Mouse (Mus musculus): ENCODE results near the gene Ap1s2.

The Ap1s2 gene

DNA sequence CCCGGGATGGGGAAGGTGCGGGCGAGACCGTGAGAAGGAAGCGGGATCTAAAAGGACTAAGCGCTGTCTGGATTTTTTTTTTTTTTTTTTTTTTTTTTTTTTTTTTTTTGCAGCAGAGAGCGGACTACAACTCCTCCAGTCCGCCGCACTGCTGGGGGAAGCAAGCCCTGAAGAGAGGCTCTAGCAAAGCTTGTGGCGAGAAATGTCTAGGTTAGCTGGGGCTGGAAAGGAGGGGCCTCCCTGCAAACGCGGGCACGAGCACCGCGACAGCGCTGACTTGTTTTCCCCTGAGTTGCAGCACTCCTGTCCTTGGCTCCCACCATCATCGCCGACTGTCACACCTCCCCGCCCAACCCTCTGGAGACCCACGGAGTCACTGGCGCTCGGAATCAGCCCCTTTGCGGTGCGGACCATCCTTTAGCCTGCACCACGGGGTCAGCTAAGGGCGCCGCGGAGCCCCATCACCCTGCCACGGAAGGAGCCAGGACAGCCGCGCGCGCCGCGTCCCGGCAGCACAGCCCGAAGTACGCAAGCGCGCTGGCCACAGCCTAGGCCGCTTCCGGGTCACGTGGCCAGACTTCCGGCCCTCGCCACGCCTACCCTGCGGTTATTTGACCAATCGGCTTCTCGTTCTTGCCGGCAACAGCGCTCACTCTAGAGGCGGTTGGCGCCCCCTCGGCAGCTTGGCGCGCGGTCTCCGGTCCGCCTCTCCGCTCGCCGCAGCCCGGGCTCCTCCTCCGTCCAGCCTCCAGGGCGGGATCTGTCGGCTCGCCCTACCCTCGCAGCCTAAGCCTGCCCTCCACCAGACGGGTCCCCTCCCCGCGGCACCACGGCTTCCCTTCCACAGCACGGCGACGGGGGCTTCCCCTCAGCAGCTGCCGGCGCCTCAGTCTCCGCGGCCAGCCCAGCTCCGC, at the start of gene Ap1s2:
Gene Ap1s2, plus strand, starts transcription at position 681 of the 914 bp plus-strand sequence.
- peak; percentile 96 for DNase-seq (ENCODE audit: low read depth, low spot score)

DNA sequence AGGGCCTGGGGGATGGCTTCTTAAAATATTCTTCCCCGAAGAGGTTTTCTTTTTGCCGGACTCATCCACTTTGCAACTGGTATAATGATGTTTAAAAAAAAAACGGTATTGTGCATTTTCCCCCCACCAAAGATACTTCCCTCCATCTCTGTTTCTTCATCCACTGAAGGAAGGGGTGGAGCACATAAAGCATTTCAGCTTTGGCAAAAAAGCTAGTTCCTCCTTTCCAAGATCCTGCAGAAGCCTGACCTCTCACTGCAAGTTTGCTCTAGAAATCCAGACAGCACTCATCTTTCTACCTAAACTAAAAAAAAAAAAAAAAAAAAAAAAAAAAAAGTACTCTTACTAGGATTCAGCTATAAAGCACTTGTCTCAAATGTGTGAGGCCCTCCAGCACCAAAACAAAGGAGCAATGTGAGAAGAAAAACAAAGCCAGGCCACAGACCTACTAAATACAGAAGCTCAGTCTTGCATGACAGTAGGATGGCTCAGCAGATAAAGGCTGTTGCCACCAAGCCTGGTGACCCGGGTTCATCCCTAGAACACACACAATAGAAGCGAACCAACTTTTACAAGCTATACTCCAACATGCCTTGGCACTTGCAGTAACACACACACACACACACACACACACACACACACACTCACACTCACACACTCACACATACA, 41.0 kb upstream of the Ap1s2 start:
- DNase-seq (ENCODE audit: low read depth, low spot score) = no peak

DNA sequence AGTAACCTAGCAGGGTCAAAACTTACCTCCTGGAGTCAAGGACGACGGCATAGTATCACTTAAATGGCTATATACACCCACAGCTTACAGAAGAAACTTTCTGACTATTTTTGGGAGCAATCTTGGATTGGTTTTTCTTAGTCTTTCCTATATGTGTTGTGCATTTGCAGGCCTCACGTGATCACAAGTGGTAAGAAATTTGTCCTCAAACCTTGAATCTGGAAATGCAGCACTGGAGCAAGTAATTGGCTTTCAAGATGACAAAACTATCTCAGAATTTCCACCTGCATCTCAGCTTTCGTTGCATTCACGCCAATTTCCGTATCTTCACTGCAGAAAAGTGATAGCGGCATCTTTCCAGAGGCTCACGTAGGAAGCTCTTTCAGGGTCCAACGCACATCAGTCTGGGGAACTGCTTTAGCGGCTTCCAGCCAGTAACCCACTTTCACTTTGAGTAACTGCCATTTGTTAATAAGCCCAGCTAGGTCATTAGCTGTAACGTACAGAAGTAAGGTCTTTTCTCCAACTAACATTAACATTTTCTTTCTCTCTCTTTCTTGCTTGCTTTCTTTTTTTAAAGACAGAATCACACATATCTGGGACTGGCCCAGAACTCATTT, 40.0 kb upstream of the Ap1s2 start:
- peak; percentile 14 for DNase-seq (ENCODE audit: low read depth, low spot score)

DNA sequence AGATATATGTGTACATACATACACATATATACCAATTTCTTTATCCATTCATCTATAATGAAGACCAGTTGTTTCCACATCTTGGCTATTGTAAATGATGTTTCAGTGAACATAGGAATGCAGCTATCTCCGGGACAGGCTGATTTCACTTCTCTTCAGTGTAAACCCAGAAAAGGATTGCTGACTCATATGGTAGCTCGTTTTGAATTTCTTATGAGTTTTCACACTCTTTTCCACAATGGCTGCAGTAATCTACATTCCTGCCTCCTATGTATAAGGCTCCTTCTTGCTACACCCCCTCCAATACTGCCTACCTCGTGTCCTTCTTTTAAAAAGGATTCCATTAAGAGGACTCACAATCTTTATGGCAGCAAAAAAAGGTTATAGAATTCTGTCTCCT, 32.9 kb upstream of the Ap1s2 start:
- no peak for DNase-seq (ENCODE audit: low read depth, low spot score)

DNA sequence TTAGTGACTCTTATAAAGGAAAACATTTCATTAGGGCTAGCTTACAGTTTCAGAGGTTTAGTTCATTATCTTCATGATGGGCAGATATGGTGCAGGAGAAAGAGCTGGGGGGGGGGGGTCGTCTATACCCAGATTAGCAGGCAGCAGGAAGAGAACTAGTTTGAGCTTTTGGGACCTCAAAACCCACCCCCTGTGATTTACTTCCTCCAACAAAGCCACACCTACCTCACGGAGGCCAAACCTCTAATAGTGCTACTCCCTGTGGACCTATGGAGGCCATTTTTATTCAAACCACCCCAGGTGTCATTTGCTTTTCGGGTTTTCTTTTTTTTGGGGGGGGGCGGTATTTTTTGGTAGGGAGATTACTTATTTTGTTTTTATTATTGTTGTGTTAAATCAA, 32.2 kb upstream of the Ap1s2 start:
- no peak for DNase-seq (ENCODE audit: low read depth, low spot score)

DNA sequence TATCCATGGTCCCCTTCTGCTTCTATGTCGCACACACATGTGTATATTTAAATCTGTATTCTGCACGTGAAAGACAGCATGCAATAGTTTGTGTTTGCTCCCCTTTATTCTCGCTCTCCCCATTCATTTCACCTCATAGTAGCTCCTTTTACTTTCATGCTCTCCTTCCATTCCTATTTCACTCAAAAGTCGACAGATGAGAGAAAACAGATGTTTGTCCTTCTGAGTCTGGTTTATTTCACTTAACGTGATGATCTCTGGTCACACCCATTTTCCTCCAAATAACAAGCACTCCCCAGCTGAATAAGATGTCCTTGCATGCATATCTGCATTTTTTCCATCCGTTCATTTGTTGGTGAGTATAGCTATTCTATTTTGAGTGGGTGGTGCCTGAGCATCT, 29.8 kb upstream of the Ap1s2 start:
- peak; percentile 15 for DNase-seq (ENCODE audit: low read depth, low spot score)

DNA sequence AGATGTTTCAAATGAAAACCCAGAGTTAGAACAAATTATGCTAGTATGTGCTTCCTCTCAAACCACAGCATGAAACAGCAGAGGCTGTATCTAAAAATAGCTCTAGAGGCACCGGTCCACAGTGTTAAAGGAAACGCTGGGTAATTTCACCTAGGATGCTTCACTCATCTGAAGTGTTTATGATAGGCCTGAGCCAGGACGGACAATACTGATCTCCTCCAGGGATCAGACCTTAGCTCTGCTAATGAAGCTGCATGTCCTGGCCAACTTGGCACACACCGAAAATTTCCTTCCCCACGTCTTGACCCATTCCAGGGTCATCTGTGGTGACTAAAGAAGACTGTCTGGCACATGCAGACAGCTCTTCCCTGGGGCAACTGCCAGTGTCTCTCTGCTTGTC, 29.4 kb upstream of the Ap1s2 start:
- DNase-seq (ENCODE audit: low read depth, low spot score) = no peak

DNA sequence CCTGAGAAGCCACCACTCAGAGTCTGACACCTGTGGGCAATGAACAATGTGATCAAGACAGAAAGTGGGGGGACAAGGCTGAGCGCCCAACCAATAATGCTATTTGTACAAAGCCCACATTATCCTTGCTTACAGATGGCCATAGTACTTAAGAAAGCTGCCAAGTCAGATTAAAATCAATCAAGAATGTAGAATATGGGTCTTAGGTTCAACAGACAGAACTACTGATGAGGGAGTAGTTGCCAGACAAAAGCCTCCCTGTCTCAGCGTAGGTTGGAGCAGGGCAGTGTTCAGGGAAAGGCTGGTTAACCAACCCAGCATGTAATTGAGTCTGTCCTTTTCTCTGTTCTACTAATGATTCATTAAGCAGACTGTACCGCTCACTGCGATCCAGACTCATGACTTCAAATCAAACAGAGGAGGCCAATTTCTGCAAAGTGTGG, 23.3 kb upstream of the Ap1s2 start:
- DNase-seq (ENCODE audit: low read depth, low spot score) = no peak

DNA sequence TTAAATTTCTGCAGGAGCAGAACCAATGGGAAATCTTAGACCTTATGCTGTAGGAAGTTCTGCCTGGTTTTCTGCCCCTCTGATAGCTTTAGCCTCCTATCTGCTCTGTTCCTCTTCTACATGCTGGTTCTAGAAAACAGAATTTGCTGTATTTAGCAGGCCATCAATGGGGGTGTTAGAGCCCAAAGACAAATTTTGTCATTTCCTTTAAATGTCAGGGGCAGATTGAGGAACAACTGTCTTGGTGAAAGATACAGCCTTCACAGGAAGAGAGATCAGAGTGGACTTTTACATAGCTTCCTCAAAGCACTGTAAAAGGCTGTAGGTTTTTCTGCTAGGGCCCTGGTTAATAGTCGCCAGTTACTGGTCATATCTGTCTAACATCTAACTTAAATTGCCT, 11.5 kb upstream of the Ap1s2 start:
- DNase-seq (ENCODE audit: low read depth, low spot score) = no peak

DNA sequence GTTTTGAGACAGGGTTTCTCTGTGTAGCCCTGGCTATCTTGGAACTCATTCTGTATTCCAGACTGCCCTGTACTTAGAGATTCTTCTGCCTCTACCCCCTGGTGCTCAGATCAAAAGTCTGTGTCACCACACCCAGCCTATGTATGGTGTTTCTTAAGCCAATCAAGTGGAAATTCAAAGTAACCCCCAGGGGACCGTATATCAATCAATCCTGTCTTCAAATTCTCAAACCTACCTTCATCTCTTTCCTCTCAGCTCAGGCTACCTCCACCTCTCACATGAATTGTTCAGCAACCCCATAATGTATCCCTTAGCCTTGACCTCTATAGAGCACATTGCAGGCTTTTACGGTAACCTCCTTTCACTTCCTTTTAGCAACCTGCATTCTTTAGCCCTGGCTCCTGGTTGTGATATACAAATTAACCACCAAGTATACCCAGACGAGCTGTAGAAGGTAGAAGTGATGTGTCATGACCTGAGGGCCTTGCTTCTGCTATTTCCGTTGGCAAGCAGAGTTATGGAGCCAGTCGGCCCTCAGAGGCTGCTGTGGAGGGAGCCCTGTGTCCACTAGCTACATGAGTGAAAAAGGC, 9.3 kb upstream of the Ap1s2 start:
- no peak for DNase-seq (ENCODE audit: low read depth, low spot score)

DNA sequence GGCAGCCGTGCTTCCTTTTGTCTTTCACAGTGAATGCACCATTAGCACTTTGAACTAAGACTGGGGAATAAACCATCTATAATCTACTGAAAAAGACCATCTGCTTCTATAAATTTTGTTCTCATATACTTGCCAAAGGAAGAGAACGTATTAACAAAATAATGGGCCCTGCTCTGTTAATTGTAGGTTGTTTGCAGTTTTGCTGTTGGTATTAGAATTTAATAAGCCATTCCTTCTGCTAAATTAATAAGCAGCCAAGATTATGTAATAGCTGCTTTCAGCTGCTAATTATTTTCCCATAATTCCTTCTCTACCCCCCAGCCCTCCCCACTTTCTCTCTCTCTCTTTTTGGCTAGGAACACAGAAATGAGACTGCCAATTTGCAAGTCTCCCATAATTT, 2.0 kb upstream of the Ap1s2 start:
- DNase-seq (ENCODE audit: low read depth, low spot score) = no peak

DNA sequence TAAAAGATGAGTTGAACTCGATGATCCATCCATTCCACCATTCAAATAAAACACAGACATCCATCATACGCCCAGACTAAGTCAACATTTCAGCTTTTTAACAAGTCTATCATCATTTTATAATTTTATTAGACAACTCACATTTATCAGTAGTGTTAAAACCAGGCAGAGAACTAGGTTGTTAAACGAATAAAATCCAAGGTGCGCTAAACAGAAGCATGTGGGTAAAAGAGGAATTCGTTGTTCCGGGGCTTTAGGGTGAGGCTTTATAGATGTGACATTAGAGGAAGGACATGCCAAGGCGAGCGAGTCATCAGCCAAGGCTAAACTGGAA, 847 bp upstream of the Ap1s2 start:
- DNase-seq (ENCODE audit: low read depth, low spot score) = no peak

DNA sequence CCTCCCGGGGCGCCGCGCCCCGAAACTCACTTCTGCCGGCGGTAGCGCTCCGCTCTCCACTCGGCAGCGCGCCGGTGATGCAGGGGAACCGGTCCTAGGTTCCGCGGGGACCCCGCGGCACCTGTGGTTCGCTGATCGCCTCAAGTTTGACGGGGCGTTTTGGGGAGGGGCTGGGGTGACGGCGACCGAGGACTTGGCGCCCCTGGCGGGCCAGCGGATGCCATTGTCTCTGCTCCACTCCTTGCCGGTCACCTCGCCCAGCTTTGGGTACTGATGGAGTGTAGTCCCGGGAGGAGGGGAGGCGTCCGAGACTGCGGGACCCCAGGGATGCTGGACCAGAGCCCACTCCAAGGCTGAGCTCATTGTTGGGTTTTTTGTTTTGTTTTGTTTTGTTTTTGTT, 564 bp downstream of the Ap1s2 start:
- peak; percentile 65 for DNase-seq (ENCODE audit: low read depth, low spot score)

DNA sequence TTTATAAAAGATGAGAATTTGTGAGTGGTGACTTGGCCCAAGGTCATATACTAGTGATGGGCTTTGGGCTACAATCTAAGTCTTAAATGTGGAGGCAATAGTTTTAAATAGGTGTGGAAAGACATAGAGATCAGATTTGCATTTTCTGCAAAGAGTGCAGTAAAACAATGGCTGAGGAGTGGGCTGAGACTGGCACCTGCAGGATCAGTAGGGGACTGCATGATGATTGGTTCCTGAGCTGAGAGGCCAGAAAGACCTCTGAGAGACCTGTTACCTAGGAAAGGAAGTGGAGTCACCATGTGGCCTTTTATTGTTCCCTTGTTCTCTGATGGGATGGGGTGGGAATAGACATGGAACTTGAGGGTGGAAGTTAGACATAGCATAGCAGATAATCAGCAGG, 4.0 kb downstream of the Ap1s2 start:
- peak; percentile 65 for DNase-seq (ENCODE audit: low read depth, low spot score)

DNA sequence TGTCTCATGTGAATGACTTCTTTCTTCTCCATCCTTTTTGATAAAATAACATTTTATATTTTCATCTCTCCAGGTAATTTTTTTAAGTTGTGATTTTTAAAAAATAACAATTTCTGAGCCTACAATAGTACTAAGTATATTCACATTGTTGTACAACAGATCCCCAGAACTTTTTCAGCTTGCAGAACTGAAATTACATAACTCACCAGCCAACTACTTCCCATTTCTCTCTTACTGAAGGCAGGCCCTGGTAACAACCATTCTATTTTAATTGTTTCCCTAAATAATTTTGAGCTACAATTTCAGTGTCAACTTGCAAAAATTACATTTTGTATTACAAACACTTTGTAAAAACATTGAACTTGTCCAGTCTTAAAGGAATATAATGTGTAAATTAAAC, 20.7 kb downstream of the Ap1s2 start:
- DNase-seq (ENCODE audit: low read depth, low spot score) = no peak

DNA sequence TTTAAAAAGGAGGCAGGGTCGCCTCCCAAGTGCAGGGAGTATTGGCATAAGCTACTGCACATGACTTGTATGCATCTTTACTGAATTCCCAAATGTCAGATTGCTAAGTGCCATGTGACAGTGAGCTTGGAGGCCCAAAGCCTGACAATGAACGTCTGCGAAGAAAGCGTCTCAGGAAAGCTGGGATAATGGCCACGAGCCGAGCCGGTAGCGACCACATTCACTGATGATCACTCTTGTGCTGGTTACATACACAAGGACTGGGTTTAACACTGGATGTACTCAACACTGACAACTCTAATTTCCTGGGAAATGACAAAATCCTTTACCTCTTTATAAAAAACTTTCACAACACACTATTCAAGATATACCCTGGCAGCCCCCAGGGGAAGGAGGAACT, 25.9 kb downstream of the Ap1s2 start:
- DNase-seq (ENCODE audit: low read depth, low spot score) = no peak

DNA sequence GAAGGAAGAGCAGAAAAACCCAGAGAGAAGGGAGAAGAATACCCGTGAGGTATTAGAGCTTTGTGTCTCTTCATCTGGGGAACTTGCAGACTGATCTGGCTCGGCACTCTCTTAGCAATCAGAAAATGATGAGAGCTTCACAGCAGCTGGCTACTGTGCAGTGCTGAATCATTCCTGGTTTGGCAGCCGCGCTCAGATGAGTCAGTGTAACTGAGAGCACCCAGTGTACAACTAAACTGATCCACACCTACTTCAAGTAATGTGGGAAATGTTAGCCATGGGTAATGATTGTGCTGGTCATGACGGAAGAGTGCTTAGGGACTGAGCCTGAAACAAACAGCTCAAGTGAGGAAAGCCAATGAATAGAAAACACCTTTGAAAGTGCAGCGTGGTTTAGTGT, 29.8 kb downstream of the Ap1s2 start:
- no peak for DNase-seq (ENCODE audit: low read depth, low spot score)

DNA sequence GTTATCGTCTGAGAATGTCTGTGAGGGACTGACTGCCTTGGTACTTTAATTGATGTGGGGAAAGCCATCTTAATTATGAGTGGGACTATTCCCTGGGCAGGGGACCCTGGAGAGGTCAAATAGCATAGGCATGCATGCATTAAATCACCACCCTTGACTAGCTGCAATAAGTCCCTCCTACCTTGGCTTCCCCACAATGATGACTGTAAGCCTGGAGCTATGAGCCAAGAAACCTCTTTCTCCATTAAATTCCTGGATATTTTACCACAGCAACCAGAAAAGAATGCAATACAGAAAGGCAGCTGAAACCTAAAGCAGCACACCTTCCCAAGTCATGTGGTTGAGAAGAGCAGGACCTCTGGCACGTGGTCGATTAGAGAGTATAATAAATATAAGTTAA, 35.6 kb downstream of the Ap1s2 start:
- DNase-seq (ENCODE audit: low read depth, low spot score) = no peak

DNA sequence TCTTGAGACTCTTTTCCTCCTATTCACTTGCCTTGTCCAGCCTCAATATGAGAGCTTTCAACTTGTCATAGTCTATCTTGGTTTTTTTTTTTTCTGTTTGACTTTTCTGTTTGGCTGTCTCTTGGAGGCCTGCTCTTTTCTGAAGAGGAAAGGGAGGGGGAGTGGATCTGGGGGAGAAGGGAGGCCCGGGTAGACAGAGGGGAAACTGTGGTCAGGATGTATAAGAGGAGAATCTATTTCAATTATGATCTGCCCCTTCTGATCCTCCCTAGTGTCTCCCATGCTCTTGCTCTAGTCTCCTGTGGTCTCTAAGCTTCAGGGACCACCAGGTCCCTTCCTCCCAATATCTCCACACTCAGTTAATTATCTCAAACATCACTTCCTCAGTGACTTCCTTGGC, 42.8 kb downstream of the Ap1s2 start:
- peak; percentile 14 for DNase-seq (ENCODE audit: low read depth, low spot score)

DNA sequence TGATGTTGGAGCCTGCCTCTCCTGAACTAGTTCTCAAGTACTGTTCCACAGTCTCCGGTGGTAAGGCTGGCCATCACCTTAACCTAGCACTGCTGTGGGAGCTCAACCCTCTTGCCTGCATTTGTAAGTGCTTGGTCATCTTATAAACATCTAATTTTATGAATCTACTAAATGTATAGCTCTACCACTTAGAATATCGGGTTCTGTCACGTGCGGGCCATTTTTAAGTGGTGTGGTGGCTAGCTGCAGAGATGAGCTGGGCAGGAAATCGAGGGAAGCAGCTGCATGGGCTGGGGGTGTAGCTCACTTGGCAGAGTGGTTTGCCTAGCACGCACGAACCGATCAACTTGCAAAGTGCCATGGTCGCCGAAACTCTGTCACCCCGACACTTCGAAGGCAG, 48.6 kb downstream of the Ap1s2 start:
- no peak for DNase-seq (ENCODE audit: low read depth, low spot score)

DNA sequence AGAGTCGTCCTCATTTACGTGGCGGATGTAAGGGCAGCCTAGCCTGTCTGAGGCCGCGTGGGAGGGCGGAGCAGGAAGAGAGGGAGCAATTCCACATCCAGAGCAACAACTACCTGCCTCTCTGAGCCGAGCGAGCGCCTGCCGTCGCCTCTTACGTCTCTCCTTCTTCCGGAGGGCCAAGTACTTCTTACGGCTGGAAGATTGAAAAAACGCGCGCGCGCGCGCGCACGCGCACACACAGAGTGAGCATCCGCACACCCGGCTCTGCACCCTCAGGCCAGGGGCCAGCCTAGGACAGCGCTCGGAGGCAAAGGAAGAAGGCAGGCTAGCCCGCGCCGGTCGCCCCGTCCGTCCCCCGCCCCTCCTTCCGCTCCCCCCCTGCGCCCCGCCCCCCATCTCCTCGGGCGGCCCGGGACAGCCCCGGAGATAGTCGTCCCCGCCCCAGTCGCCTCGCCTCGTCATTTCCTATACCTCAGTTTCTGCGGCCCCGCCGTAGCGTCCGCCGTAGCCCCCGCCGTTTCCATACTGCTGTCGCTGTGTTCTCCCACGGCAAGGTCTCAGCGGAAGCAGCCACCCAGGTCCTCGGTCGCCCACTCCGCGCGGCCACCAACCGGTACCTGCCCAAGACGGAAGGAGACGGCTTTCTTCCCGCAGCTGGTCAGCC, 49.1 kb downstream of the Ap1s2 start:
- DNase-seq (ENCODE audit: low read depth, low spot score) = peak; percentile 89

DNA sequence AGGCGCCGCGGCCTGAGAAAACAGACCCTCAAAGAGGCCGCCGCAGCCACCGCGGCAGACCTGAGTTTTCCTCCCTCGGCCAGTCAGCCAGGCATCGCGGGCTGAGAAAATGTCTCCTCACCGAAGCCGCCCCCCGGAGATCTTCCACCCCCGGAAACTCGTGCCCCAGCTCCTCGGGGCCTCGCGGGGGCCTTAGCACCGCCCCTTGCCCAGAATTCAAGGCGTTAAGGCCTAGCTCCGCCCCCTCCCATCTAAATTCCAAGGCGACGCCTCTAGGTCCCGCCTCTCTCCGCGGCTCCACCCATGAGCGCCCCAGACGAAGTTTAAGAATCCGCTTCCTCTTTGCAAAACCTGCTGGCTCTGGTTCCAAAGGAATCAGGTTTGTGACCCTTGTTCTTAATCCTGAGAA, 49.7 kb downstream of the Ap1s2 start, which contains the start of gene Zrsr2:
Gene Zrsr2, minus strand, starts transcription at position 195 of the 409 bp plus-strand sequence.
- DNase-seq (ENCODE audit: low read depth, low spot score) = peak; percentile 95
